Mouse (Mus musculus) forebrain, embryonic 14.5 days (tissue): ENCODE results near the gene Sp4. TPM values are rescaled to one million over a fixed set of nuclear protein-coding genes. Genes with fewer than 3 reads are reported as not detected.

Source experiments
- ATAC-seq: fragments of 200-750 bp; cut with Nextera tagmentation; 2 replicates; pipeline ENCODE4 v1.8.0; 2017; ENCODE audit warnings: mild to moderate bottlenecking, moderate library complexity
- DNase-seq: peaks from one replicate; pipeline ENCODE4 v3.0.0-alpha.2; 2015; ENCODE audit warnings: low spot score
- H3K27ac ChIP-seq: fragments of 300-500 bp; sonication (generic); 2 replicates; pipeline ENCODE4 v1.5.1; 2014; ENCODE audit warnings: low read depth, mild to moderate bottlenecking, control low read depth, low read length, moderate library complexity
- H3K27me3 ChIP-seq: fragments of 300-500 bp; sonication (generic); replicated peaks from 2 replicates; pipeline ENCODE4 v1.6.1; 2014; ENCODE audit warnings: low read length, control low read depth, mixed read lengths; ENCODE audit not compliant: control insufficient read depth, insufficient read depth
- H3K36me3 ChIP-seq: fragments of 300-500 bp; sonication (generic); 2 replicates; pipeline ENCODE4 v1.6.1; 2014; ENCODE audit warnings: low read length, control low read depth; ENCODE audit not compliant: control insufficient read depth, insufficient read depth
- H3K4me1 ChIP-seq: fragments of 300-500 bp; sonication (generic); 2 replicates; pipeline ENCODE4 v1.6.1; 2014; ENCODE audit warnings: antibody characterized with exemption, low read length, control low read depth; ENCODE audit not compliant: control insufficient read depth, insufficient read depth
- H3K4me2 ChIP-seq: fragments of 300-500 bp; sonication (generic); 2 replicates; pipeline ENCODE4 v1.6.1; 2014; ENCODE audit warnings: mild to moderate bottlenecking, control low read depth, low read length
- H3K4me3 ChIP-seq: fragments of 300-500 bp; sonication (generic); 2 replicates; pipeline ENCODE4 v1.5.1; 2014; ENCODE audit warnings: low read depth, low read length, control low read depth
- H3K9ac ChIP-seq: fragments of 300-500 bp; sonication (generic); 2 replicates; pipeline ENCODE4 v1.6.1; 2014; ENCODE audit warnings: mild to moderate bottlenecking, low read length, control low read depth, moderate library complexity
- H3K9me3 ChIP-seq: fragments of 300-500 bp; sonication (generic); replicated peaks from 2 replicates; pipeline ENCODE4 v1.6.1; 2016; ENCODE audit warnings: low read length, control low read depth, mixed read lengths; ENCODE audit not compliant: control insufficient read depth
- WGBS: fragments of 180-500 bp; shearing (Covaris S2); extraction: QIAGEN DNeasy Blood & Tissue Kit; methylation state at CpG from one replicate; pipeline ENCODE4 v1.1.7; 2014; 5-methylcytosine and 5-hydroxymethylcytosine counted together
- polyA plus RNA-seq: library from polyadenylated mRNA; unstranded; fragments of >200 nt; fragmentation: Nextera tagmentation; extraction: Ambion mirVana; gene quantifications from 2 replicates; pipeline ENCODE4 v1.2.1, GENCODE M21; 2014

Gene Sp4
- polyA plus RNA-seq, 1 experiment from 2014 or later, result 27.6 TPM

GRCm38 (mm10) chr12:118221182-118221581, 80.1 kb downstream of the Sp4 start:
- no peaks in the 10 kb centered on the region for H3K4me1 ChIP-seq
- ATAC-seq, result no peak
- H3K27ac ChIP-seq, result no peak overlapping the region
- no peaks in the 10 kb centered on the region for H3K9me3 ChIP-seq
- 61% methylated on average over 3 of the region's 3 CpGs for WGBS
- no peak overlapping the region for H3K4me3 ChIP-seq
- H3K36me3 ChIP-seq, result no peaks in the 10 kb centered on the region
- DNase-seq, result no peak
- no peaks in the 10 kb centered on the region for H3K27me3 ChIP-seq
- no peak overlapping the region for H3K9ac ChIP-seq
- no peak overlapping the region for H3K4me2 ChIP-seq

DNA sequence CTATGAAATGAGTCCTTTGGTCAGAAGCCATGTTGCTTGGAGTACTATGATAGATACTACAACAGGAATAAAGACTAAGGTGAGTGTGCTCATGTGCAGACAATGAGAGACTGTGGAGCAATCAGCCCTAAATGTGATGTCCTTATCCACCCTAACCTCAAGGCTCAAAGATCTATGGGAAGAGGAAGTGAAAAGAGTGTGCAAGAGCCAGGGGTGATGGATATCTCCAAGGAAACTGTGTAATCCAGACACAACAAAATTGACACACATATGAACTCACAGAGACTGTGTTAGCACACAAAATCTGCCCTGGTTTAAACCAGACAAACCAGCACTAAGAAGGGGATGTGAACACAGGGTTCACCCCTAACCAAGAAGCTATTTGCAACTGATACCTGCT, 81.2 kb downstream of the Sp4 start:
- Histone ChIP-seq H3K4me2 (no peak overlapping the region), H3K36me3 (no peaks in the 10 kb centered on the region), H3K27ac (no peak overlapping the region), H3K4me1 (no peaks in the 10 kb centered on the region), H3K27me3 (no peaks in the 10 kb centered on the region), H3K9me3 (no peaks in the 10 kb centered on the region), H3K4me3 (no peak overlapping the region), H3K9ac (no peak overlapping the region)
- no peak for ATAC-seq
- DNase-seq, result no peak

DNA sequence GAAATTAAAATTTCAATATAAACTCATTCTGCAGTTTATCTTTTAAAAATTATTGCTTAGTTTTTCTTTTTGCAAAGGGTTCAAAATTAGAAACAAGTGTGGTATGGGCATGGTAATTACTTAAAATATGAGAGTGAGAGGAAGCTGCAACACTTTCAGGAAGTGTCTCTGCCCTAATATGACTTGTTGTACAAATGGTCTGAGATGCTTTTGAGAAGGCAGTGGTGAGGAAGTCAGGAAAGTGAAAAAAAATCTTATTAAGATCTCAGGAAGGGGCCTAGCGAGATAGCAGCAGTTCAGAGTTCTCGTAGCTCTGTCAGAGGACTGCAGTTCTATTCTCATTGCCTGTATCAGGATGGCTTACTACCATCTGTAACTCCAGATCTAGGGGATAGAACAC, 89.1 kb downstream of the Sp4 start:
- no peaks in the 10 kb centered on the region for H3K27me3 ChIP-seq
- ATAC-seq (no peak), DNase-seq (no peak)
- no peak overlapping the region for H3K27ac ChIP-seq
- no peak overlapping the region for H3K9ac ChIP-seq
- H3K4me1 ChIP-seq, result no peaks in the 10 kb centered on the region
- H3K9me3 ChIP-seq, result no peaks in the 10 kb centered on the region
- H3K4me2 ChIP-seq, result no peak overlapping the region
- H3K36me3 ChIP-seq, result no peaks in the 10 kb centered on the region
- WGBS, result 89% methylated on average over 2 of the region's 2 CpGs
- H3K4me3 ChIP-seq, result no peak overlapping the region

DNA sequence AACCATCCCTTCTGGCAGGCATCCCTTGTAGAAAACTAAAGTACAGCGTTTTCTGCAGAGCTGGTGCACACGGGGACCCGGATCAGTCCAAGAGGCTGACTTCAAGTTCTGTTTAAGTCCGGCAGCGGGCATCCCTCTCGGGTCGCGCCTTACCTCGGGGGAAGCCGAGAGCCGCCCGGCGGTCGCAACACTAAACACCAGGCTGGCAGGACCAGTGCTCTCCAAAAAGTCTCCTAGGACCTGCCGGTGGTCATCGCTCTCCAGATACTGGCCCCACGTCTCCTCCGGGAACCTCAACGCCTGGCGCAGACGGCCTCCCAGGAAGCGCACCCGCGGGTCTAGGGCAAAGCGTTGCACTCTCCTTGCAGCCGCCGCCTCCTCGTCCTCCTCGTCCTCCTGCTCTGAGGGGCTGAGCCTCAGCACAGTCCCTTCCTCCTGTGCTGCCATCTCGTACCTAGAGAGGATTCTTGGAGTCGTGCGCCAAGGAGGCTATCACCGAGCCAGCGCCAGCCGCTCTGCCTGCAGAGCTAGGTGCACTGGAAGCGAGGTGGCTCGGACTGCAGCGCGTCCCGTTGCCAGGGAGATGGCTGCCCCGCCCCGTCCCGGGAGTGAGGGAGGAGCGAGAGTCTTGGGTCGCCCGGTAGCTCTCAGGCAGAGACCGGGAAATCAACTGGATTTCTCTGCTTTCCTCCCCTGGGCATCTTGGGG, 102.7 kb downstream of the Sp4 start, which contains the start of gene Dnah11:
TSS of gene Dnah11 (minus strand) at position 658 of the 708 bp plus-strand sequence.
- DNase-seq (peak; percentile 82), ATAC-seq (peak; percentile 98)
- H3K27ac ChIP-seq, result no peak within 1 kb of the TSS
- peaks cover 27% of the 10 kb centered on the region for H3K27me3 ChIP-seq
- peak within 1 kb of the TSS; percentile 47 for H3K9ac ChIP-seq
- peak within 1 kb of the TSS; percentile 95 for H3K4me2 ChIP-seq
- peak within 1 kb of the TSS; percentile 45 for H3K4me3 ChIP-seq
- H3K36me3 ChIP-seq, result no peaks in the 10 kb centered on the region
- under 1% methylated on average over 47 of the region's 47 CpGs for WGBS
- peaks cover 3% of the 10 kb centered on the region; the same call in 1 of the 2 replicates for H3K4me1 ChIP-seq
- H3K9me3 ChIP-seq, result no peaks in the 10 kb centered on the region

- H3K27ac ChIP-seq, result no peak overlapping the region
- peaks cover 27% of the 10 kb centered on the region for H3K27me3 ChIP-seq
- DNase-seq (peak; percentile 63), ATAC-seq (no peak)
- H3K9me3 ChIP-seq, result no peaks in the 10 kb centered on the region
- 27% methylated on average over 2 of the region's 2 CpGs for WGBS
- H3K36me3 ChIP-seq, result no peaks in the 10 kb centered on the region
- H3K4me3 ChIP-seq, result no peak overlapping the region
- no peak overlapping the region for H3K4me2 ChIP-seq
- H3K9ac ChIP-seq, result no peak overlapping the region
- H3K4me1 ChIP-seq, result peaks cover 3% of the 10 kb centered on the region; the same call in 1 of the 2 replicates
These were observed 104.7 kb downstream of the Sp4 start for GRCm38 (mm10) chr12:118196583-118196982.

GRCm38 (mm10) chr12:118189535-118189934, 111.7 kb downstream of the Sp4 start:
- H3K4me3 ChIP-seq, result no peak overlapping the region
- peaks cover 7% of the 10 kb centered on the region; the same call in 1 of the 2 replicates for H3K4me1 ChIP-seq
- ATAC-seq (no peak), DNase-seq (no peak)
- no peaks in the 10 kb centered on the region for H3K36me3 ChIP-seq
- H3K9ac ChIP-seq, result no peak overlapping the region
- H3K9me3 ChIP-seq, result no peaks in the 10 kb centered on the region
- 0 out of 2 replicates have a peak, but pooled peaks cover 5% of the 10 kb centered on the region for H3K27me3 ChIP-seq
- H3K27ac ChIP-seq, result no peak overlapping the region
- WGBS, result 78% methylated on average over 3 of the region's 3 CpGs
- H3K4me2 ChIP-seq, result no peak overlapping the region

DNA sequence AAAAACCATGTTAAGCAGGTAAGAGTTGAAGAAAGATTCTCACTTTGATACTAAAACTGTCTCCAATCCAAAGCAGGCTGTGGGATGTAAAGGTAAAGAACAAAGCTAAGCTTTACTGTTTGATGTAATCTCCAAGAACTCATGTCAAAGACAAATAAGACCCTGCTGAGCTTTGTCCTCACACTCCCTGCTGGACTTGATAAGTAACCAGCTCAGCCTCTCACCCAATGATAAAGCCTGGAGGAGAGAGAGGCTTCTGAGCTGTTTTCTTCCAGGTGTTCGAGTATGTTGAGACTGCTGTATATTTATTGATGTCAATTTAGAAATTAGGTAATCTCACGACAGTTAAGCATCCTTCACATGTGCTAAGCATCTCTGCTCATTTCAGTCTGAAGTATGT, 113.6 kb downstream of the Sp4 start:
- no peaks in the 10 kb centered on the region for H3K9me3 ChIP-seq
- DNase-seq (no peak), ATAC-seq (no peak)
- no peak overlapping the region for H3K4me2 ChIP-seq
- peaks cover 7% of the 10 kb centered on the region; the same call in 1 of the 2 replicates for H3K4me1 ChIP-seq
- WGBS, result 28% methylated on average over 2 of the region's 2 CpGs
- no peaks in the 10 kb centered on the region for H3K36me3 ChIP-seq
- H3K9ac ChIP-seq, result no peak overlapping the region
- H3K27ac ChIP-seq, result no peak overlapping the region
- H3K27me3 ChIP-seq, result 0 out of 2 replicates have a peak, but pooled peaks cover 5% of the 10 kb centered on the region
- H3K4me3 ChIP-seq, result no peak overlapping the region

- no peak for ATAC-seq
- H3K27me3 ChIP-seq, result 0 out of 2 replicates have a peak, but pooled peaks cover 5% of the 10 kb centered on the region
- 6% methylated on average over 4 of the region's 4 CpGs for WGBS
These were observed 114.3 kb downstream of the Sp4 start for GRCm38 (mm10) chr12:118186881-118187489.

More at GRCm38 (mm10) chr12:118186881-118187489, 114.3 kb downstream of the Sp4 start:
- Histone ChIP-seq H3K4me3 (no peak overlapping the region), H3K9ac (no peak overlapping the region), H3K4me1 (peaks cover 7% of the 10 kb centered on the region; the same call in 1 of the 2 replicates), H3K36me3 (no peaks in the 10 kb centered on the region), H3K4me2 (no peak overlapping the region), H3K9me3 (no peaks in the 10 kb centered on the region), H3K27ac (no peak overlapping the region)
- DNase-seq, result peak; percentile 21
